Mouse (Mus musculus) left cerebral cortex, adult 11 months (tissue): ENCODE results near the gene Cbx8.
A peak's percentile ranks its signal among the peaks of the same experiment; 100 is the strongest.

ENCODE experiments used
- DNase-seq: peaks from one replicate; pipeline ENCODE4 v3.0.0; 2022; ENCODE audit warnings: low spot score

Gene Cbx8

GRCm38 (mm10) chr11:119034635-119035034, 6.1 kb downstream of the Cbx8 start:
- no peak for DNase-seq

- no peak for DNase-seq
These were observed 6.8 kb downstream of the Cbx8 start for GRCm38 (mm10) chr11:119033874-119034558.

- DNase-seq = no peak
These were observed 14.6 kb downstream of the Cbx8 start for GRCm38 (mm10) chr11:119026203-119026602.

- no peak for DNase-seq
These were observed 16.5 kb downstream of the Cbx8 start for GRCm38 (mm10) chr11:119024260-119024659.

- DNase-seq = no peak
These were observed 17.2 kb downstream of the Cbx8 start for GRCm38 (mm10) chr11:119023616-119023980.

- peak; percentile 73 for DNase-seq
These were observed 17.7 kb downstream of the Cbx8 start, which contains the start of gene Cbx2 for GRCm38 (mm10) chr11:119022895-119023615. TSS of gene Cbx2 (plus strand) at chr11:119022962.

GRCm38 (mm10) chr11:119022068-119022894, 18.5 kb downstream of the Cbx8 start:
- DNase-seq = no peak

- no peak for DNase-seq
These were observed 19.6 kb downstream of the Cbx8 start for GRCm38 (mm10) chr11:119021180-119021579.

- no peak for DNase-seq
These were observed 23.3 kb downstream of the Cbx8 start for GRCm38 (mm10) chr11:119017506-119017905.

- DNase-seq = no peak
These were observed 26.3 kb downstream of the Cbx8 start for GRCm38 (mm10) chr11:119014455-119014854.

- no peak for DNase-seq
These were observed 33.0 kb downstream of the Cbx8 start for GRCm38 (mm10) chr11:119007461-119008456.

GRCm38 (mm10) chr11:119006462-119006861, 34.3 kb downstream of the Cbx8 start:
- DNase-seq = no peak

GRCm38 (mm10) chr11:119005547-119006275, 35.1 kb downstream of the Cbx8 start:
- no peak for DNase-seq

GRCm38 (mm10) chr11:119001493-119002128, 39.2 kb downstream of the Cbx8 start:
- DNase-seq = no peak

- no peak for DNase-seq
These were observed 39.9 kb downstream of the Cbx8 start for GRCm38 (mm10) chr11:119000877-119001276.

- no peak for DNase-seq
These were observed 41.4 kb downstream of the Cbx8 start for GRCm38 (mm10) chr11:118999361-118999804.

- peak; percentile 76 for DNase-seq
These were observed 42.1 kb downstream of the Cbx8 start for GRCm38 (mm10) chr11:118998540-118999265.

- DNase-seq = no peak
These were observed 43.6 kb downstream of the Cbx8 start for GRCm38 (mm10) chr11:118997182-118997581.

GRCm38 (mm10) chr11:118995448-118995847, 45.3 kb downstream of the Cbx8 start:
- no peak for DNase-seq
